Mouse (Mus musculus): ENCODE measurements around the gene Copz2. TPM values are rescaled to one million over a fixed set of nuclear protein-coding genes. Genes with fewer than 3 reads are reported as not detected.
"Not testable (repeated sequence)": the region's sequence is repeated elsewhere in the genome, so short reads cannot be mapped to it uniquely, and the experiment has no call there.

Gene Copz2
- total RNA-seq (2014; rRNA removed) (5.8 and 7.1 TPM in 2 replicates), polyA plus RNA-seq (2015; fragmentation: Nextera tagmentation; extraction: Ambion mirVana) (14.8 and 14.9 TPM in 2 replicates)

DNA sequence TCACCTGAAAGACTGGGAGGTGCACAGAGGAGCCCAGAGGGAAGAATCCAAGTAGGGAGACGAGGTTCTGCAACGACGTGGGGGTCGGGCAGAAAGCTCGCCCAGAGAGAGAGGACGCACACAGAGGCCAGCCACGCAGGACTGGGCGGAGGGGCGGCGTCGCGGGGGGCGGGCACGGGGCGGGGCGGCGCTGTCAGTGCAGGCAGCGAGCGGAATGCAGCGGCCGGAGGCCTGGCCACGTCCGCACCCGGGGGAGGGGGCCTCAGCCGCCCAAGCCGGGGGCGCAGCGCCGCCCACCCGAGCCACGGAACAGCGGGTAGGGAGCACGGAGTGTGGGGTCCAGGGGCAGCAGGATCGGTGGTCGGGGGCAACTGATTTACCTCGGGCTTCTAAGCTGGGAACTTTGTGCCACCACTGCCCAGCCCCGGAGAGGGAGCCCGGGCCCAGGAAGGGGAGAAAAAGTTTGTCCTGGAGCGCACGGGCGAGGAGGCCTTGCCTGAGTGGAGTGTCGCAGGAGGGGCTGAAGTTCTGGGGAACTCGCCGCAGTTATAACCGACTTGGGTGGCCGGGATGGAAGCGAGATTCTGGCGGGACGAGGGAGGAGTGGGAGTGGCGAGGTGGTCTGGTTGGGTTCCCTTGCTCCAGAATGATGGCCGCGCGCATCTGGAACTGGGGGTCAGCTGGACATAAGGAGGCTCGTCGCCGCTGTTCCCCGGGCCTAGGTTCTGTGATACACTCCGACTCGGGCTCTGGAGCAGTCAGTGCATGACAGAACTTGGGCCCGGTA is at the start of gene Copz2:
Gene Copz2, plus strand, starts transcription at position 190 of the 787 bp plus-strand sequence.
- no peak within 1 kb of the TSS for H3K27ac ChIP-seq (ENCODE audit: low read depth, low read length)
- peak within 1 kb of the TSS; percentile 30 for H3K4me3 ChIP-seq (ENCODE audit: low read depth, low read length)
- WGBS = 4% methylated on average over 47 of the region's 60 CpGs
- H3K9ac ChIP-seq = no peak within 1 kb of the TSS
- ATAC-seq = no peak
- H3K9me3 ChIP-seq (ENCODE audit: low read length) = no peaks in the 10 kb centered on the region
- no peaks in the 10 kb centered on the region for H3K4me1 ChIP-seq (ENCODE audit: insufficient read depth)
- TF ChIP-seq CTCF (IDR thresholded peaks at IDR 0.05; ENCODE audit: low read depth) = no peak
- peaks cover 11% of the 10 kb centered on the region for H3K27me3 ChIP-seq (ENCODE audit: insufficient read depth, low read length)
- H3K4me2 ChIP-seq (ENCODE audit: low read depth) = peak within 1 kb of the TSS; percentile 56
- H3K36me3 ChIP-seq (ENCODE audit: insufficient read depth) = no peaks in the 10 kb centered on the region
- DNase-seq = no peak

DNA sequence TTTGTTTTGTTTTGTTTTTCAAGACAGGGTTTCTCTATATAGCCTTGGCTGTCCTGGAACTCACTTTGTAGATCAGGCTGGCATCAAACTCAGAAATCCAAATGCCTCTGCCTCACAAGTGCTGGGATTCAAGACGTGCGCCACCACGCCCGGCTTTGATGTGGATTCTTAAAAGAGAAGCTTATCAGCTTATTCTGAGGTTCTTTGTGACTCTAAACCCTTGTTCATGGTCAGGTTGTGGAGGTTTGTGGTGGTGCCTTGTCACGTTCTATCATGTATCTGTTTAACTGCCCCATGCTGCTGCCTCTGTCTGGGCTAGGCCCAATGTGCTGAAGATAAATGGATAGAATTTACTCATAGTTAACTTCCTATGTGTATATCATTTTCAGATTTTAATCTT is 44.1 kb upstream of the Copz2 start:
- Histone ChIP-seq H3K4me3 (ENCODE audit: low read depth, low read length) (no peak overlapping the region), H3K4me2 (ENCODE audit: low read depth) (no peak overlapping the region), H3K4me1 (ENCODE audit: insufficient read depth) (no peaks in the 10 kb centered on the region), H3K36me3 (ENCODE audit: insufficient read depth) (peaks cover 60% of the 10 kb centered on the region), H3K9ac (no peak overlapping the region), H3K27ac (ENCODE audit: low read depth, low read length) (no peak overlapping the region), H3K9me3 (ENCODE audit: low read length) (no peaks in the 10 kb centered on the region), H3K27me3 (ENCODE audit: insufficient read depth, low read length) (no peaks in the 10 kb centered on the region)
- 93% methylated on average over 5 of the region's 5 CpGs for WGBS
- no peak for TF ChIP-seq CTCF (IDR thresholded peaks at IDR 0.05; ENCODE audit: low read depth)
- ATAC-seq = no peak
- DNase-seq = no peak

DNA sequence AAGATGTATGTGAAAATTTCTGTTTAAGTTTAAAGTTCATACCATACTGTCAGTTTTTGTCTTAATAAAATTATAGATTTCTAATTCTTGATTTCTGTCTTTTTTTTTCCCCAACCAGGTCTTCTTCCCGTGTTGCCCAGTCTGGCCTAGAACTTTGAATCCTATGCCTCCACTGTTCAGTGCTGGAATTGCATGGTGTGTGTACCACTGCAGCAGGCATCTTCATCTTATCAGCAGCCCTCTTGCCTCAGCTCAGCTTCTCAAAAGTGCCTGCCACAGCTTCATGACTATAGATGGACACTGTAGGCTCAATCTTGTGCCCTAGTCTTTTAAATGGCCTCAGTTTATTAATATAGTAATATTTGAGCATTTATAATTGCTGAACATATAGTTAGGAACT is 41.6 kb upstream of the Copz2 start:
- H3K4me2 ChIP-seq (ENCODE audit: low read depth) = no peak overlapping the region
- WGBS = 49% methylated on average over 1 of the region's 1 CpGs
- no peaks in the 10 kb centered on the region for H3K27me3 ChIP-seq (ENCODE audit: insufficient read depth, low read length)
- no peak overlapping the region for H3K4me3 ChIP-seq (ENCODE audit: low read depth, low read length)
- no peak for ATAC-seq
- no peaks in the 10 kb centered on the region for H3K9me3 ChIP-seq (ENCODE audit: low read length)
- H3K9ac ChIP-seq = no peak overlapping the region
- peak; percentile 52 for TF ChIP-seq CTCF (IDR thresholded peaks at IDR 0.05; ENCODE audit: low read depth)
- no peak overlapping the region for H3K27ac ChIP-seq (ENCODE audit: low read depth, low read length)
- DNase-seq = no peak
- no peaks in the 10 kb centered on the region for H3K4me1 ChIP-seq (ENCODE audit: insufficient read depth)
- H3K36me3 ChIP-seq (ENCODE audit: insufficient read depth) = peaks cover 57% of the 10 kb centered on the region

- peaks cover 52% of the 10 kb centered on the region for H3K36me3 ChIP-seq (ENCODE audit: insufficient read depth)
- no peak overlapping the region for H3K27ac ChIP-seq (ENCODE audit: low read depth, low read length)
- H3K4me3 ChIP-seq (ENCODE audit: low read depth, low read length) = no peak overlapping the region
- no peak overlapping the region for H3K4me2 ChIP-seq (ENCODE audit: low read depth)
- no peak for DNase-seq
- TF ChIP-seq CTCF (IDR thresholded peaks at IDR 0.05; ENCODE audit: low read depth) = no peak
- no peaks in the 10 kb centered on the region for H3K27me3 ChIP-seq (ENCODE audit: insufficient read depth, low read length)
- WGBS = 81% methylated on average over 6 of the region's 6 CpGs
- no peaks in the 10 kb centered on the region for H3K4me1 ChIP-seq (ENCODE audit: insufficient read depth)
- no peak overlapping the region for H3K9ac ChIP-seq
- H3K9me3 ChIP-seq (ENCODE audit: low read length) = no peaks in the 10 kb centered on the region
- ATAC-seq = no peak
Observed at GRCm38 (mm10) chr11:96809562-96810235, 40.0 kb upstream of the Copz2 start.

- ATAC-seq; H3K27me3 ChIP-seq (ENCODE audit: insufficient read depth, low read length); DNase-seq; H3K4me3 ChIP-seq (ENCODE audit: low read depth, low read length); H3K4me1 ChIP-seq (ENCODE audit: insufficient read depth); H3K27ac ChIP-seq (ENCODE audit: low read depth, low read length); H3K4me2 ChIP-seq (ENCODE audit: low read depth); H3K9ac ChIP-seq; H3K9me3 ChIP-seq (ENCODE audit: low read length): not testable (repeated sequence)
- WGBS = 94% methylated on average over 1 of the region's 1 CpGs
- peaks cover 47% of the 10 kb centered on the region for H3K36me3 ChIP-seq (ENCODE audit: insufficient read depth)
Observed at GRCm38 (mm10) chr11:96811188-96811587, 38.5 kb upstream of the Copz2 start.

- Histone ChIP-seq H3K27ac (ENCODE audit: low read depth, low read length) (no peak overlapping the region), H3K36me3 (ENCODE audit: insufficient read depth) (peaks cover 55% of the 10 kb centered on the region), H3K9me3 (ENCODE audit: low read length) (no peaks in the 10 kb centered on the region), H3K9ac (no peak overlapping the region), H3K4me2 (ENCODE audit: low read depth) (no peak overlapping the region), H3K27me3 (ENCODE audit: insufficient read depth, low read length) (no peaks in the 10 kb centered on the region), H3K4me3 (ENCODE audit: low read depth, low read length) (no peak overlapping the region), H3K4me1 (ENCODE audit: insufficient read depth) (no peaks in the 10 kb centered on the region)
- DNase-seq (no peak), ATAC-seq (no peak)
- 92% methylated on average over 4 of the region's 4 CpGs for WGBS
- no peak for TF ChIP-seq CTCF (IDR thresholded peaks at IDR 0.05; ENCODE audit: low read depth)
Observed at GRCm38 (mm10) chr11:96813455-96813854, 36.2 kb upstream of the Copz2 start.

DNA sequence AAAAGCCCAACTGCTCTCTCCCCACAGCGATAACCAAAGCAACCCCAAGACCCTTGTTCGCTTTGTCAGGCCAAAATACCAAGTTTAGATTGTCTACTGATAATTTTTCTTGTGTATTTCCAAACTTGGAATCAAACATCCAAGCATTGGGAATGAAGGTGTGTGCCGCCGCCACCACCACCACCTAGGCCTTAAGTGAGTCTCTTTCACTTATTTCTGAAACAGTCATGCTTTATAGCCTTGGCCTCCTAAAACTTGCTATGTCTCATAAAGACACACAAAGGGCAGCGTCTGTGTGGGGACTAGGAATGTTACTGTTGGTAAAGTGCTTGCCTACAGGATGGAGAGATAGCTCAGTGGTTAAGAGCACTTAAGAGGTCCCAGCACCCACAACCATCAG is 35.8 kb upstream of the Copz2 start:
- no peaks in the 10 kb centered on the region for H3K4me1 ChIP-seq (ENCODE audit: insufficient read depth)
- ATAC-seq (no peak), DNase-seq (no peak)
- H3K4me2 ChIP-seq (ENCODE audit: low read depth) = no peak overlapping the region
- peaks cover 55% of the 10 kb centered on the region for H3K36me3 ChIP-seq (ENCODE audit: insufficient read depth)
- H3K4me3 ChIP-seq (ENCODE audit: low read depth, low read length) = no peak overlapping the region
- 89% methylated on average over 5 of the region's 5 CpGs for WGBS
- H3K27me3 ChIP-seq (ENCODE audit: insufficient read depth, low read length) = no peaks in the 10 kb centered on the region
- H3K9me3 ChIP-seq (ENCODE audit: low read length) = no peaks in the 10 kb centered on the region
- H3K9ac ChIP-seq = no peak overlapping the region
- H3K27ac ChIP-seq (ENCODE audit: low read depth, low read length) = no peak overlapping the region
- no peak for TF ChIP-seq CTCF (IDR thresholded peaks at IDR 0.05; ENCODE audit: low read depth)
